Mouse (Mus musculus) forebrain, postnatal 0 days (tissue): ENCODE measurements around the gene Foxe3. TPM values are rescaled to one million over a fixed set of nuclear protein-coding genes. Genes with fewer than 3 reads are reported as not detected.

Experiments used
- ATAC-seq: fragments of 200-750 bp; cut with Nextera tagmentation; 2 replicates; pipeline ENCODE4 v1.8.0; 2017; ENCODE audit warnings: mild to moderate bottlenecking, moderate library complexity
- DNase-seq: peaks from one replicate; pipeline ENCODE4 v3.0.0-alpha.2; 2015
- H3K27ac ChIP-seq: fragments of 300-500 bp; sonication (generic); 2 replicates; pipeline ENCODE4 v1.5.1; 2014; ENCODE audit warnings: low read depth, mild to moderate bottlenecking, antibody characterized with exemption, low read length, moderate library complexity, mixed read lengths
- H3K27me3 ChIP-seq: fragments of 300-500 bp; sonication (generic); 2 replicates; pipeline ENCODE4 v1.6.1; 2014; ENCODE audit warnings: mild to moderate bottlenecking, low read length, mixed read lengths; ENCODE audit not compliant: insufficient read depth
- H3K36me3 ChIP-seq: fragments of 300-500 bp; sonication (generic); 2 replicates; pipeline ENCODE4 v1.6.1; 2014; ENCODE audit warnings: mild to moderate bottlenecking, moderate library complexity; ENCODE audit not compliant: insufficient read depth
- H3K4me1 ChIP-seq: fragments of 300-500 bp; sonication (generic); 2 replicates; pipeline ENCODE4 v1.6.1; 2014; ENCODE audit warnings: antibody characterized with exemption; ENCODE audit not compliant: insufficient read depth
- H3K4me2 ChIP-seq: fragments of 300-500 bp; sonication (generic); 2 replicates; pipeline ENCODE4 v1.6.1; 2014; ENCODE audit warnings: low read depth, mild to moderate bottlenecking, moderate library complexity
- H3K4me3 ChIP-seq: fragments of 300-500 bp; sonication (generic); 2 replicates; pipeline ENCODE4 v1.5.1; 2014; ENCODE audit warnings: low read depth, low read length, mixed read lengths
- H3K9ac ChIP-seq: fragments of 300-500 bp; sonication (generic); 2 replicates; pipeline ENCODE4 v1.6.1; 2014; ENCODE audit warnings: mild to moderate bottlenecking
- H3K9me3 ChIP-seq: fragments of 300-500 bp; sonication (generic); 2 replicates; pipeline ENCODE4 v1.6.1; 2016; ENCODE audit warnings: low read length
- CTCF ChIP-seq: sonication (generic); IDR thresholded peaks from 2 replicates; pipeline ENCODE4 v1.5.1; 2016; ENCODE audit warnings: antibody characterized with exemption, control low read depth, low read depth
- WGBS: fragments of 180-500 bp; shearing (Covaris S2); extraction: QIAGEN DNeasy Blood & Tissue Kit; methylation state at CpG from one replicate; pipeline ENCODE4 v1.1.7; 2014; 5-methylcytosine and 5-hydroxymethylcytosine counted together
- polyA plus RNA-seq: library from polyadenylated mRNA; unstranded; fragments of >200 nt; fragmentation: Nextera tagmentation; extraction: Ambion mirVana; gene quantifications from 2 replicates; pipeline ENCODE4 v1.2.1, GENCODE M21; 2015
- total RNA-seq: library from RNA; depleted of rRNA; stranded (reverse); fragments of >200 nt; gene quantifications from 2 replicates; pipeline ENCODE4 v1.2.3, GENCODE M21; 2014; rRNA removed

Foxe3 gene
- total and polyA plus RNA-seq, 2 experiments from 2014 or later: not detected

- DNase-seq: no peak
- ATAC-seq: no peak; the same call in 1 of the 2 replicates
- WGBS: 14% methylated on average over 8 of the region's 8 CpGs
These were observed 49.3 kb downstream of the Foxe3 start for GRCm38 (mm10) chr4:114876441-114876972.

More at GRCm38 (mm10) chr4:114876441-114876972, 49.3 kb downstream of the Foxe3 start:
- Histone ChIP-seq H3K4me3 (no peak overlapping the region), H3K36me3 (no peaks in the 10 kb centered on the region), H3K9me3 (no peaks in the 10 kb centered on the region), H3K27me3 (no peaks in the 10 kb centered on the region), H3K9ac (no peak overlapping the region), H3K4me2 (no peak overlapping the region), H3K27ac (no peak overlapping the region), H3K4me1 (no peaks in the 10 kb centered on the region)
- TF ChIP-seq CTCF: no peak

Other genes with a start within 250 kb of the Foxe3 start
- not detected in 2 replicates for gene Gm12830, start 104.3 kb downstream of the Foxe3 start, total RNA-seq
- gene Gm12830, start 104.3 kb downstream of the Foxe3 start, polyA plus RNA-seq: not detected in 2 replicates
- 0.38 and 1.8 TPM in 2 replicates for gene Foxd2, start 17.1 kb downstream of the Foxe3 start, total RNA-seq
- gene Foxd2, start 17.1 kb downstream of the Foxe3 start, polyA plus RNA-seq: 0.25 and 0.28 TPM in 2 replicates
- 120 and 132 TPM in 2 replicates for gene Cmpk1, start 61.2 kb upstream of the Foxe3 start, total RNA-seq
- 181 and 208 TPM in 2 replicates for gene Cmpk1, start 61.2 kb upstream of the Foxe3 start, polyA plus RNA-seq
- gene Stil, start 74.1 kb upstream of the Foxe3 start, total RNA-seq: 1.5 and 4.2 TPM in 2 replicates
- gene Stil, start 74.1 kb upstream of the Foxe3 start, polyA plus RNA-seq: 1.5 and 2.1 TPM in 2 replicates
- gene Tal1, start 130.4 kb upstream of the Foxe3 start, total RNA-seq: 2.5 and 4.0 TPM in 2 replicates
- 0.34 and 0.54 TPM in 2 replicates for gene Tal1, start 130.4 kb upstream of the Foxe3 start, polyA plus RNA-seq
- gene Pdzk1ip1, start 162.7 kb upstream of the Foxe3 start, total RNA-seq: 1.2 TPM in 1 of 2 replicates, not detected in the other
- 2.4 TPM in 2 replicates for gene Pdzk1ip1, start 162.7 kb upstream of the Foxe3 start, polyA plus RNA-seq
- gene Cyp4x1, start 208.3 kb upstream of the Foxe3 start, total RNA-seq: 14.4 and 18.7 TPM in 2 replicates
- gene Cyp4x1, start 208.3 kb upstream of the Foxe3 start, polyA plus RNA-seq: 4.3 and 8.9 TPM in 2 replicates